In the genomic region with DNA sequence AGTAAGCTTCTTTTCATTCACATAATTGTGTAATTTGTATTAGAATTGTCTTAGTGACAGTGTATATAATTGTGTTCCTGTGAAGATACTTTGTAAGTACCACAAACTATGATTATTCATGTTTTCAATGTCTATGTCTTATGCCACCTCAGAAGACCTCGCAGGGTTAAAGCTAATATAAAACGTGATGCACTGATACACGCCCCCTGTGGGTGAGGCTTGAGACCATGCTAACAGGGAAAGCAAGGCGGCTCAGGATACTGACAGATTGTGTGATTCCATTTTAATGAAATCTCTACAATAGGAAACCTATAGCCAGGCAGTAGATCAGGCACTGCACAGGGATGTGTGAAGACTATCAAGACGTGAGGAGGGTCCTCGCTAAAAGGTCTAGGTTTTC, we compare ENCODE assay signal across 10 mouse cellular contexts. TPM values are rescaled to one million over a fixed set of nuclear protein-coding genes. Genes with fewer than 3 reads are reported as not detected.
A peak's percentile ranks its signal among the peaks of the same experiment; 100 is the strongest.
DNase-seq lines count a peak whose midpoint lies in the region; ATAC-seq and TF ChIP-seq lines count a peak whose summit lies in the region.
"Had no signal": no experiment of that assay in that cellular context is flagged by ENCODE, and none has a peak within 500 bp of the region (broad histone marks: within the 10 kb centered on the region; RNA-seq: fewer than 3 reads in every experiment).

No protein-coding gene starts in this region.

- TF ChIP-seq CTCF in gastrocnemius, adult 2 months (IDR thresholded peaks at IDR 0.05): 0 out of 2 replicates have a peak, but pooled peaks have one; percentile 20
- TF ChIP-seq CTCF in lung, embryonic 14.5 days (IDR thresholded peaks at IDR 0.05; ENCODE audit: low read depth): peak; percentile 54
- no peak for TF ChIP-seq CTCF in lung, adult 2 months (IDR thresholded peaks at IDR 0.05; ENCODE audit: insufficient read depth, low read length)

- no peak overlapping the region for H3K9ac ChIP-seq in lung, embryonic 14.5 days

- 60% methylated on average over 6 of the region's 6 CpGs for WGBS in lung, embryonic 14.5 days
- 56% methylated on average over 6 of the region's 6 CpGs for WGBS in lung, adult 2 months

- no peak for TF ChIP-seq POLR2A in lung, adult 2 months (IDR thresholded peaks at IDR 0.05; ENCODE audit: borderline replicate concordance, extremely low read depth, low read depth, low read length)

- DNase-seq in gastrocnemius, adult 2 months: no peak
- DNase-seq in gastrocnemius, postnatal 14 days: no peak
- DNase-seq in lung, embryonic 14.5 days: peak; percentile 55
- no peak for DNase-seq in lung, adult 2 months
- DNase-seq in NIH3T3 (ENCODE audit: low read depth): peak; percentile 14
- DNase-seq in cerebellum, postnatal 36 days: peak; percentile 46 to 47
- DNase-seq in urinary bladder, postnatal 10 days (ENCODE audit: low spot score): no peak
- no peak for DNase-seq in adrenal gland, postnatal 25 days

- no peak overlapping the region for H3K27ac ChIP-seq in gastrocnemius, adult 2 months
- H3K27ac ChIP-seq in lung, embryonic 14.5 days (ENCODE audit: low read depth): no peak overlapping the region

- ATAC-seq in lung, embryonic 14.5 days (ENCODE audit: insufficient read depth): no peak
- ATAC-seq: inflammation-experienced regulatory T-cells, adult 6 months had no signal

- H3K4me3 ChIP-seq in gastrocnemius, adult 2 months: no peak overlapping the region
- no peak overlapping the region for H3K4me3 ChIP-seq in lung, embryonic 14.5 days (ENCODE audit: low read depth, low read length)
- no peak overlapping the region for H3K4me3 ChIP-seq in lung, adult 2 months (replicated peaks; ENCODE audit: extremely low read depth, low read depth, low read length)
- H3K4me3 ChIP-seq: erythroblast, embryonic 14.5 days had no signal

- H3K4me1 ChIP-seq in lung, embryonic 14.5 days (ENCODE audit: insufficient read depth): no peaks in the 10 kb centered on the region
- no peaks in the 10 kb centered on the region for H3K4me1 ChIP-seq in lung, adult 2 months (ENCODE audit: control insufficient read depth, insufficient read depth, low read length)

- intact Hi-C loops in gastrocnemius, adult 2 months (cut with DNase I): no loop called here
- intact Hi-C loops in gastrocnemius, postnatal 14 days (cut with DNase I; ENCODE audit: low total_unique reads): no loop called here

- no peaks in the 10 kb centered on the region for H3K9me3 ChIP-seq in lung, embryonic 14.5 days (ENCODE audit: low read depth, low read length)

- no peaks in the 10 kb centered on the region for H3K36me3 ChIP-seq in lung, embryonic 14.5 days (ENCODE audit: insufficient read depth)

- no peaks in the 10 kb centered on the region for H3K27me3 ChIP-seq in lung, embryonic 14.5 days (ENCODE audit: insufficient read depth, low read length)

- no peak overlapping the region for H3K4me2 ChIP-seq in lung, embryonic 14.5 days

RNA-seq across cellular contexts. Expression of a gene that starts 28.9 kb away (rescaled TPM):
- 1 to 10 TPM; 4.0 to 4.4 TPM for total RNA-seq in gastrocnemius, adult 2 months (2021)
- total RNA-seq in gastrocnemius, postnatal 14 days (2021): 1 to 10 TPM; 7.0 to 9.1 TPM
- polyA plus RNA-seq in lung, embryonic 14.5 days (2014; fragmentation: Nextera tagmentation; extraction: Ambion mirVana): 28.3 and 30.6 TPM in 2 replicates
- 20.3 and 33.0 TPM in 2 replicates for polyA plus RNA-seq in lung, adult 2 months (2012; rRNA removed)
- total RNA-seq in adrenal gland, postnatal 25 days (2021): 50.1 and 58.3 TPM in 2 replicates

Comparison
In these comparisons a context has a peak if more than half of its experiments do, and no peak if none do; other contexts are left out.
1. DNase-seq: peak in lung, embryonic 14.5 days (single experiment), NIH3T3 (single experiment) and cerebellum, postnatal 36 days (2 of 2); none in gastrocnemius, adult 2 months (single experiment), gastrocnemius, postnatal 14 days (single experiment), lung, adult 2 months (single experiment), urinary bladder, postnatal 10 days (single experiment) and adrenal gland, postnatal 25 days (single experiment).